Mouse (Mus musculus) kidney, embryonic 15.5 days (tissue): Measurements from ENCODE around the gene Plcxd2. TPM values are rescaled to one million over a fixed set of nuclear protein-coding genes. Genes with fewer than 3 reads are reported as not detected.

ENCODE experiments used
- ATAC-seq: fragments of 200-750 bp; cut with Nextera tagmentation; replicated peaks from 2 replicates; pipeline ENCODE4 v1.8.0; 2017; ENCODE audit warnings: moderate TSS enrichment; ENCODE audit not compliant: low FRiP score
- H3K27ac ChIP-seq: fragments of 300-500 bp; sonication (generic); 2 replicates; pipeline ENCODE4 v1.5.1; 2015; ENCODE audit warnings: mild to moderate bottlenecking, inconsistent platforms
- H3K27me3 ChIP-seq: fragments of 300-500 bp; sonication (generic); 2 replicates; pipeline ENCODE4 v1.6.1; 2015; ENCODE audit warnings: inconsistent platforms
- H3K36me3 ChIP-seq: fragments of 300-500 bp; sonication (generic); 2 replicates; pipeline ENCODE4 v1.6.1; 2015; ENCODE audit warnings: inconsistent platforms
- H3K4me1 ChIP-seq: fragments of 300-500 bp; sonication (generic); 2 replicates; pipeline ENCODE4 v1.6.1; 2015; ENCODE audit warnings: inconsistent platforms
- H3K4me2 ChIP-seq: fragments of 300-500 bp; sonication (generic); 2 replicates; pipeline ENCODE4 v1.6.1; 2015; ENCODE audit warnings: moderate library complexity, mild to moderate bottlenecking, inconsistent platforms
- H3K4me3 ChIP-seq: fragments of 300-500 bp; sonication (generic); replicated peaks from 2 replicates; pipeline ENCODE4 v1.5.1; 2015; ENCODE audit warnings: mild to moderate bottlenecking, inconsistent platforms
- H3K9ac ChIP-seq: fragments of 300-500 bp; sonication (generic); 2 replicates; pipeline ENCODE4 v1.6.1; 2015; ENCODE audit warnings: mild to moderate bottlenecking, inconsistent platforms
- H3K9me3 ChIP-seq: fragments of 300-500 bp; sonication (generic); replicated peaks from 2 replicates; pipeline ENCODE4 v1.6.1; 2016; ENCODE audit warnings: inconsistent platforms
- WGBS: fragments of 180-500 bp; shearing (Covaris S2); methylation state at CpG from one replicate; pipeline ENCODE4 v1.1.7; 2015; ENCODE audit warnings: mixed read lengths; 5-methylcytosine and 5-hydroxymethylcytosine counted together
- polyA plus RNA-seq: library from polyadenylated mRNA; unstranded; fragments of >200 nt; fragmentation: Nextera tagmentation; extraction: Ambion mirVana; gene quantifications from 2 replicates; pipeline ENCODE4 v1.2.1, GENCODE M21; 2015

Gene Plcxd2
- polyA plus RNA-seq, 1 experiment from 2014 or later = 1.5 TPM

DNA sequence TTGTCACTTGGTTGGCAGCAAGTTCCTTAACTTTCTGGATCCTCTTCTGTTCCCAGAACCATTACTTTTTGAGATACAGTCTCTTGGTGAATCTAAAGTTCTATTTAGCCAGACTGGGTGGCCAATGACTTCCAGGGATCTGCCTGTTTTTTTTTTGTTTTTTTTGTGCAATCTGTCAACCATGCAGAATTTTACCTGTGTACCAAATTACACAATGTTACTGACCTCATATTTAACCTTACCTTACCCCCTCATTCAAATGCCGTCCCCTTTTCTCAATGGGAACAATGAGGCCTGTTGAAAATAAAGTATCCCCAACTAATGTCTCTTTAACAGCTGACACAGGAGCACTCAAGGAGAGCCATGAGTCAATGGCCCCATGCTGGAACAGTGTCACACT, 33.8 kb downstream of the Plcxd2 start:
- H3K4me3 ChIP-seq = no peak overlapping the region
- no peaks in the 10 kb centered on the region for H3K9me3 ChIP-seq
- H3K4me1 ChIP-seq = no peaks in the 10 kb centered on the region
- no peak overlapping the region for H3K4me2 ChIP-seq
- no peaks in the 10 kb centered on the region for H3K27me3 ChIP-seq
- H3K9ac ChIP-seq = no peak overlapping the region
- H3K27ac ChIP-seq = no peak overlapping the region
- H3K36me3 ChIP-seq = no peaks in the 10 kb centered on the region
- WGBS = 96% methylated on average over 1 of the region's 1 CpGs
- ATAC-seq = no peak

DNA sequence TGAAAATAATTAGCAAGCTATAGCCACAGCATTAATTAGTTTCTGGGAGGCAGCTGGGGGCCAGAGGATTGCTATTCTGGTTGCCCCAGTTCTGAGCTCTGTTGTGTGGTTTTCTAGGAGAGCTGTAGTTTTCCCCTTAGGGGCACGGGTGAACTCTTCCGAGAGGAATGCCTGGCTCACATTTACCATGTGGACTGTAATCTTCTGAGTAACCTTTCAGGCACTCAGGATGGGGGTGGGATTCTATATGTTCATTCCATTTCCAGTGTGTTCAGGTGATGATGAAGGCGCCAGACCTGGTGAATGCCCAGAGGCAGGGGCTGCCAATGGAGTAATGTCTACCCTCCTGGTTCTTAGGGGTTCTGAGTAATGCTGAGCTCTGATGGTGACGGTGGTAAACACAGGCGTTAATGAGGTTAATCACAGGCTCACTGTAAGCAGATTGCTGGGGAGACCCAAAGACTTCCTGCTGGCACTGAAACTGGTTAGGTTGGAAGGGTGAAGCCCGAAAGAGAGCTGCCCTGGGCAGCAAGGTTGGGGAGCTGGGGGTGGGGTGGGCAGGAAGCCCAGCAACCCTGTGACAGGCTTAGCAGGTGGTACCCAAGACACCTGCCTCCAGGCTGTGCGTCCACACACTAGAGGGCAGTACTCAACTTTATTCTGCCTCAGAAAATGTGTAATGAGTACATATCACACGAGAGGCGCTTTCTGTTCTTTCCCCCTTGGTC, 35.9 kb downstream of the Plcxd2 start:
- no peak overlapping the region for H3K4me3 ChIP-seq
- H3K36me3 ChIP-seq = no peaks in the 10 kb centered on the region
- H3K27me3 ChIP-seq = no peaks in the 10 kb centered on the region
- no peak overlapping the region for H3K9ac ChIP-seq
- no peak overlapping the region for H3K27ac ChIP-seq
- H3K4me1 ChIP-seq = no peaks in the 10 kb centered on the region
- no peaks in the 10 kb centered on the region for H3K9me3 ChIP-seq
- peak; percentile 55; the same call in 1 of the 2 replicates for ATAC-seq
- WGBS = 63% methylated on average over 9 of the region's 9 CpGs
- H3K4me2 ChIP-seq = no peak overlapping the region

DNA sequence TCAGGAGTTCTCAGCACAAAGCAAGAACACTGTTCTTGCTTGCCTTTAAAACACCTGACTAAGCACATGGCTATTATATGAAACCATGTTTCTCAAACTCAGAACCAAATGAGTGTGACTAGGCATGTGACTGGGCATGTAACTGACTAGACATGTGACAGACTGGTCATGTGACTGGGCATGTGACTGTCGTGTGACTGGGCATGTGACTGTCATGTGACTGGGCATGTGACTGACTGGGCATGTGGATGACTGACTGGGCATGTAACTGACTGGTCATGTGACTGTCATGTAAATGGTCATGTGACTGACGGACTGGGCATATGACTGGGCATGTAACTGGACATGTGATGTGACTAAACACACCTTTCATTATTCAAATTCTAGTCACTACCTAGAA, 39.8 kb downstream of the Plcxd2 start:
- H3K9ac ChIP-seq = no peak overlapping the region
- no peak for ATAC-seq
- no peaks in the 10 kb centered on the region for H3K36me3 ChIP-seq
- no peak overlapping the region for H3K27ac ChIP-seq
- H3K4me3 ChIP-seq = no peak overlapping the region
- peaks cover 18% of the 10 kb centered on the region for H3K4me1 ChIP-seq
- no peaks in the 10 kb centered on the region for H3K27me3 ChIP-seq
- H3K9me3 ChIP-seq = no peaks in the 10 kb centered on the region
- 85% methylated on average over 2 of the region's 2 CpGs for WGBS
- H3K4me2 ChIP-seq = no peak overlapping the region

DNA sequence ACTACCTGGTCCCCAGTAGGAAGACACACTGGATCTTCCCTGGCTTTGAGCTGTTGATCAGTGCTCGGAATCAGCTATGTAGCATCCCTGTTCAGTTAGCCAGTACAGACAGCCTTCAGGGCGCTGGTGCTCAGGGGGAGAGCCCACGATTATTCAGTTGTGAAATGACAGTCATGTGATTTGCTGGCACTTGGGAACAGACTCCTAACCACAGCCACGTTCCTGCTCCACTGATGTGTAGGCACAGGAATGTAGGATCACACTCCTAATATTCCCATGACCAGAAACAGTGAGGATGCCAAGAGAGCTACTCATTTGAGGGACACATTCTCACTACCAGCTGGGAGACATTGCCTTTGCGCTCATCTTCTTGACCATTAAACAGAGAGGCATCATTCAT, 41.3 kb downstream of the Plcxd2 start:
- no peak overlapping the region for H3K4me3 ChIP-seq
- 59% methylated on average over 5 of the region's 5 CpGs for WGBS
- no peak overlapping the region for H3K4me2 ChIP-seq
- peaks cover 19% of the 10 kb centered on the region for H3K4me1 ChIP-seq
- ATAC-seq = no peak
- no peak overlapping the region for H3K9ac ChIP-seq
- H3K27ac ChIP-seq = no peak overlapping the region
- H3K36me3 ChIP-seq = no peaks in the 10 kb centered on the region
- no peaks in the 10 kb centered on the region for H3K9me3 ChIP-seq
- H3K27me3 ChIP-seq = no peaks in the 10 kb centered on the region

DNA sequence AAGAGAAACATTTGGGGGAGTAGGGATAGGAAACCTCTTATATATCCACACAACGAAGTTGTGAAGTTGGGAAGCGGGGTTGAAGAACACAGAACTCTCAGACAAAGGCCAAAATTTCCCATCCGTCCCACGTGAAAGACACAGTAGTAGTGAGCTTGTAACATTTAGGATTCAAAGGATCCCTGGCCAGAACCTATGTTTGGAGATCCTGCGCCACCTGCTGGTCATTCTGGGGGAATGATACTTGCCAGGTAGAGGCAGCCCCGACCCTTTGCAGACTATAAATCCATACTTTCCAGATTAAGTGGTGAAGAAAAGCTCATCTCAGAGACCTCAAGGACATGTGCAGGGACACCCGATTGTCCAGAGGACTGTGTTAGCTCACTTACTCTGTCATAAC, 42.5 kb downstream of the Plcxd2 start:
- Histone ChIP-seq H3K27ac (no peak overlapping the region), H3K36me3 (no peaks in the 10 kb centered on the region), H3K27me3 (no peaks in the 10 kb centered on the region), H3K9ac (no peak overlapping the region), H3K4me3 (no peak overlapping the region), H3K9me3 (no peaks in the 10 kb centered on the region), H3K4me1 (peaks cover 26% of the 10 kb centered on the region), H3K4me2 (no peak overlapping the region)
- WGBS = 13% methylated on average over 7 of the region's 7 CpGs
- ATAC-seq = peak; percentile 72

DNA sequence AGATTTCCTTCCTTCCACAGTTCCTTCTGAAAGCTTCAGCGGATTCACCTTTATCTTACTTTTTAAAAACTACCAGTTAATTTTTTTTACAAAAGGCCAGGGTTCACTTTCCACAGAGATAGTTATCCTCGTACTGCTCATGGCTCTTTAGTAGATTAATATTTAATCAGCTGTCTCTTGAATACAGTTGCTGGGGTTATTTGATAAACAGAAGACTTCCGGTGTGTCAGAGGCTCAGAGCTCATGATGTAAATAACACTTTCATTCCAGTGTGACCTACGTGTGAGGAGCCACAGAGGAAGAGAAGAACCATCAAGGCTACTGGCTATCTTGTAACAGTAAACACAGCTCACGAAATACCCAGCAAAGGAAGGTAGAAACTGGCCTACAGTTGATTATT, 43.4 kb downstream of the Plcxd2 start:
- H3K4me1 ChIP-seq = peaks cover 26% of the 10 kb centered on the region
- 0 out of 2 replicates have a peak overlapping the region, but pooled peaks have one; percentile 51 for H3K27ac ChIP-seq
- ATAC-seq = 0 out of 2 replicates have a peak, but pooled peaks have one; percentile 14
- no peaks in the 10 kb centered on the region for H3K9me3 ChIP-seq
- H3K4me2 ChIP-seq = no peak overlapping the region
- 57% methylated on average over 5 of the region's 5 CpGs for whole genome bisulfite sequencing
- no peaks in the 10 kb centered on the region for H3K27me3 ChIP-seq
- H3K9ac ChIP-seq = no peak overlapping the region
- no peaks in the 10 kb centered on the region for H3K36me3 ChIP-seq
- no peak overlapping the region for H3K4me3 ChIP-seq

DNA sequence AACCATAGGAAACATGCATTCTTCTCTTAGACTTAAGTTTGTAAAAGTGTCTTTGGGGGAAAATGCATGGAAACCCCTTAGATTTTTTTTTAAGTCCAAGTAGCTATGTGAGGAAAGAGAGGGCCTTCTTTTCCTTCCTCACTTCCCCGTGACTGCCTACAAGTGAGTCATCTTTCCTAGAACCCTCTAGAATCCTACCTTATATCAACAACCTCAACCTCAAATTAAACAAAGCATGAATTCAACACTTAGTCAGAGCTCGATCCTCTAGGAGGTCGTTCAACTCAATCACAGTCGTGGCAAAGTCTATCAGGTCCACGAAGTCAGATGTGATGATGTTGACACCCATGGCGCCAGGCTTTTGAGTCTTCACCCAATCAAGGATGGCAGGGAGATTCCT, 45.2 kb downstream of the Plcxd2 start:
- H3K27ac ChIP-seq = no peak overlapping the region

DNA sequence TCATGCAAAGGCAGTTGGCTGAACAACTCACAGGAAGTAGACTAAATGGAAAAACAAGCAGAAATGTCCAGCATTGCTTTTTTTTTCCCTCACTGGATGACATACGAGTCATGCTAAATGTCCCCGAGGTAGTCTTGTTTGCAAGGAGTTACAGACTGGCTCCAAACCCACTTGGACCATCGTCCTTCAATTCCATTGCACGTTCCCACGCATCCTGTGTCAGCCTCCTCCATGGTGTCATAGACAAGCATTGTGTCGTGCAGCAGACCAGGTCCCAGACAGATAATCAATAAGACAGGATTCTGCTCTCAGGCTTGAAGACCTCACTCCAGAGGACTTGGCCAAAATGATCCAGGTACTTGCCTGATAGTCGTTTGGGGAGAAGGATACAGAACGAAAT, 46.2 kb downstream of the Plcxd2 start:
- Histone ChIP-seq H3K36me3 (no peaks in the 10 kb centered on the region), H3K9ac (no peak overlapping the region), H3K9me3 (no peaks in the 10 kb centered on the region), H3K4me1 (peaks cover 25% of the 10 kb centered on the region), H3K4me2 (no peak overlapping the region), H3K4me3 (no peak overlapping the region), H3K27ac (no peak overlapping the region), H3K27me3 (no peaks in the 10 kb centered on the region)
- 82% methylated on average over 8 of the region's 8 CpGs for WGBS
- no peak for ATAC-seq

More for the DNA sequence above, 45.2 kb downstream of the Plcxd2 start:
- 91% methylated on average over 6 of the region's 6 CpGs for WGBS
- Histone ChIP-seq H3K4me1 (peaks cover 26% of the 10 kb centered on the region), H3K9me3 (no peaks in the 10 kb centered on the region), H3K27me3 (no peaks in the 10 kb centered on the region), H3K4me2 (no peak overlapping the region), H3K9ac (no peak overlapping the region), H3K36me3 (no peaks in the 10 kb centered on the region), H3K4me3 (no peak overlapping the region)
- no peak for ATAC-seq

DNA sequence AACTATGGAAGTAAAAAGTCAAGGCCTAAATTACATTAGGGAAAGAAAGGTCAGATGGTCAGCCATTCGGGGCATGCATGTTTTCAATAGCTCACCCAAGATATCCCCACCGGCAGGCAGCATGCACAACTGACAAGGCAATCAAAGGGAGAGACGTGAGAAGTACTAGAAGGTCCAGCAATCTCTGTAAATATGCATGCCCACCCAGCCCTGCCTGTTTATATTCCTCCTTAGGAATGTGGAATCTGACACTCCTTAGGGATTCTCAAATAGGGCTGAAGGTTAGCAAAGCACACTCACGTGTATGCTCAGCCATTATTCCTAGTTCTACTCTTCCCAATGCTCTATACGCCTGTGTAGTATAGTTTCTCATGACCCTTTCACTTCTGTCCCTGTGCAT, 46.9 kb downstream of the Plcxd2 start:
- Histone ChIP-seq H3K27me3 (no peaks in the 10 kb centered on the region), H3K4me3 (no peak overlapping the region), H3K36me3 (no peaks in the 10 kb centered on the region), H3K4me2 (no peak overlapping the region), H3K4me1 (peaks cover 24% of the 10 kb centered on the region), H3K27ac (peak overlapping the region; percentile 10; the same call in 1 of the 2 replicates), H3K9ac (no peak overlapping the region), H3K9me3 (no peaks in the 10 kb centered on the region)
- peak; percentile 38; the same call in 1 of the 2 replicates for ATAC-seq
- 32% methylated on average over 5 of the region's 5 CpGs for WGBS

DNA sequence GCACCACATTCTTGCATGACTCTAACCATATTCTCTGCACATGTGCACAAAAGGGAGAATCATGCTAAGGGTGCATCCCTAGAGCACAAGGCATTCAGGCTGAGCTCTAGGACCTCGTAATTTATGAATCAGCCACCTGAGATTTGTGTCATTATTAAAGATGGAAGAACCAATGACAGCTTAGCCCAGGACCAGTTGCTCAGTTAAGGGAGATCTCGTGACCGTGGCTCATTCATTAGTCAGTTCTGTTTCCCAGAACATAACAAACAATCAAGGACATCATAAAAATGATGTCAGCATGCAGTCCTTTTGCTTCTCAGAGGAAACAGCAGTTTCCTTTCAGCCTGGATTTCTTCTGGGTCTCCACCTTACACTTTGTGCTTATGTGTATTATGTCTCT, 49.0 kb downstream of the Plcxd2 start:
- WGBS = 69% methylated on average over 3 of the region's 3 CpGs
- no peak overlapping the region for H3K9ac ChIP-seq

DNA sequence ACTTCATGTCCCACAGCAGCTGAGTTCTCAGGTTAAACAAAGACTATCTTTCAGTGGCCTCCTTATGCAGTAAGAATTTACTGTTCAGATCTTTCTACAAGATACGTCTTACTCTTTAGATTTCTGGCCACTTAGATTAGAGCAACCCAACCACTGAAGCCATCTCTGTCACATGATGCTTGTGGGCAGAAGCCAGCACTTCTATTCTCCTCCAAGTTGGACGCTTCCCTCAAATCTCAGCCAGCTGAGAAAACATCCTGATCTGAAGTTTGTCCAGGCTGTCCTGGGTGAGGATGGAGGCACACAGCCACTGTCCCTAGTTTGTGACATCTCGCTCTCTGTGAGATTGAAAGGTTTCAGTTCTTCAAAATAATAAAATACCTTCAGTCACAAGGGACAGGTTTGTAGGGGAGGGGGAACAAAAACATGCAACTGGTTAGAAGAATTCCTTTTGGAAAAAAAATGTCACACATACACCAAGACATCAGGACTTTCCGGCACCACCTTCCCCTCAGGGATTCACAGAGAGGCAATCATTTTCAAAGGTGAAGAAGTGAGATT, 53.5 kb downstream of the Plcxd2 start:
- 68% methylated on average over 4 of the region's 4 CpGs for WGBS

More for the DNA sequence above, 49.0 kb downstream of the Plcxd2 start:
- no peaks in the 10 kb centered on the region for H3K36me3 ChIP-seq
- no peaks in the 10 kb centered on the region for H3K27me3 ChIP-seq
- peaks cover 14% of the 10 kb centered on the region for H3K4me1 ChIP-seq
- no peaks in the 10 kb centered on the region for H3K9me3 ChIP-seq
- H3K4me3 ChIP-seq = no peak overlapping the region
- no peak overlapping the region for H3K27ac ChIP-seq
- no peak overlapping the region for H3K4me2 ChIP-seq
- ATAC-seq = no peak

DNA sequence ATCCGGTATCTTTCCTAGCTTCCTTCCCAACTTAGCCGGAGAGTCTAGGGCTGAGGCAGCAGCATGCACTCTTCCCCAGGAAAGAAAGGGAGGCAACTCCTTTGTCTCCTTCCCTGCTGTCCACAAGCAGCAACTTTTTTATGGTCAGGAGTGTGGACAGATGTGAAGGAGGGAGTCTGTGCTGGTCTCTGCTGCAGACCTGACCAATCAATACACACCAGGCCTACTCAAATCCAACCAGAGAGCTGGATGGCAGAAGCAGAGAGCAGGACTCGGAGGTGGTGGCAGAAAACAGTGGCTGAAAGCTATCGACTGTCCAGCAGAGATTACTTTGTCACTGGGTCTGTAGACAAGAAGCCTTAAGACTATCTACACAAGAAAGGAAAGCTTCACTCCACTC, 56.6 kb downstream of the Plcxd2 start, which contains the start of gene Phldb2:
Gene Phldb2, minus strand, starts transcription at position 205 of the 400 bp plus-strand sequence.
- H3K4me1 ChIP-seq = peaks cover 7% of the 10 kb centered on the region; the same call in 1 of the 2 replicates
- H3K4me3 ChIP-seq = peak within 1 kb of the TSS; percentile 20
- H3K27ac ChIP-seq = peak within 1 kb of the TSS; percentile 90
- WGBS = 62% methylated on average over 4 of the region's 4 CpGs
- H3K9me3 ChIP-seq = no peaks in the 10 kb centered on the region
- ATAC-seq = no peak
- H3K4me2 ChIP-seq = peak within 1 kb of the TSS; percentile 42
- no peaks in the 10 kb centered on the region for H3K36me3 ChIP-seq
- no peaks in the 10 kb centered on the region for H3K27me3 ChIP-seq
- no peak within 1 kb of the TSS for H3K9ac ChIP-seq

More for the DNA sequence above, 53.5 kb downstream of the Plcxd2 start:
- no peaks in the 10 kb centered on the region for H3K27me3 ChIP-seq
- no peak for ATAC-seq
- H3K27ac ChIP-seq = no peak overlapping the region
- H3K9ac ChIP-seq = no peak overlapping the region
- no peaks in the 10 kb centered on the region for H3K36me3 ChIP-seq
- no peak overlapping the region for H3K4me3 ChIP-seq
- no peaks in the 10 kb centered on the region for H3K9me3 ChIP-seq
- H3K4me1 ChIP-seq = peaks cover 7% of the 10 kb centered on the region; the same call in 1 of the 2 replicates
- H3K4me2 ChIP-seq = no peak overlapping the region
